Mouse (Mus musculus) urinary bladder, postnatal 10 days (tissue): ENCODE measurements around the gene Rnf169.
"Not testable (repeated sequence)": the region's sequence is repeated elsewhere in the genome, so short reads cannot be mapped to it uniquely, and the experiment has no call there.

Experiments used
- DNase-seq: peaks from one replicate; pipeline ENCODE4 v3.0.0; 2022; ENCODE audit warnings: low spot score

Rnf169 gene

DNA sequence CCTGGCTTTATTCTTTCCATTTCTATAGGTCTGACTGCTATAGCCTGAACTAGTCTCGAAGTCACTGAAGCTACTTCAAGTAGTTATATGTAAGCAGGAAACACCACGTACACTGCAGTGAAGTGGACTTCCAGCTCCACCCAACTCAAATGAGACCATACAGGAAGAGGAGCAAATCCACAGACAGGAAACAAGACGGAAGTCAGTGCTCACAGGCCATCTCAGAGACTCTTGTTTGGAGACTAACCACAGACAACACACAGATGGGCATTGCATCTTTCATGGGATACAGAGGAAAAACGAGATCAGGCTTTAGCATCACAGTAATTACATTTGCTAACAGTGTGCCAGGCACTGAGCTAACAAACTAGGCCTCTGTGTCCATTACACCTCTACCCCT, 33.9 kb downstream of the Rnf169 start:
- no peak for DNase-seq

- no peak for DNase-seq
Measured at GRCm38 (mm10) chr7:99945939-99946338, 34.3 kb downstream of the Rnf169 start.

GRCm38 (mm10) chr7:99945012-99945411, 35.2 kb downstream of the Rnf169 start:
- DNase-seq = not testable (repeated sequence)

DNA sequence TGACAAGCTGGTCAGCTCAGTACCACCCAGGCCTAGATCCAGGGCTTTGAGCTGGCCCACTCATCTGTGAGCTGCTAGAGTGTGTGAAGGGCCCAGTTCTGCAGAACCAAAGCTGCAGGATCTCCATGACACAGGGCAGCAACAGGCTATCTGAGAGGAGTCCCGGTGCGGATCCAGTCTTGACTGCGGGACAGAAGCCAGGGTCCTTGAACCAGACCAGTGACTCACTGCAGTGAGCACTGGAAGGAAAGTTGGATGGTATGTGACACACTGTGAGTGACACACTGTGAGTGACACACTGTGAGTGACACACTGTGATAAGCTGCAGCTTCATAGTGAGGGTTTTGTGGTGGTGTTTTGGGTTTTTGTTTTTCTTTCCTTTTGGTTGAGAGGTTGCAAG, 35.7 kb downstream of the Rnf169 start:
- no peak for DNase-seq

DNA sequence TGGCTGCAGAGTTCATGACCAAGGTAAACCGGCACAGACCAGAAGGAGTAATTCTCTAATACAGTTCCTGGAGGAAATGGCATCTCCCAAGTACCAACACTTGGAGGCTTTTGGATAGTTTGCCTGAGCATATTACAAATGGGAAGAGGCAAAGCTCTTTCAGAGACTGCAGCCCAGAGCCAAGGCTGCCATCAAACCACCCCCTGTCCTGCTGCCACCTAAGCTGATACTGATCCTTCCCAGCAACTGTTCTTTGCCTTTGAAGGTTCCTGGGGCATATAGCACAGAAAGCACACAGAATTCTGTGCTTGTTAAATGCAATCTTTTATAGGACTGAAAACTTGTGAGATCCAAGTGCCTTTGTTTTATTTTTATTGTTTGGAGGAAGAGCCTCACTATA, 39.6 kb downstream of the Rnf169 start:
- no peak for DNase-seq

- DNase-seq = no peak
Measured at GRCm38 (mm10) chr7:99935758-99936157, 44.5 kb downstream of the Rnf169 start.

GRCm38 (mm10) chr7:99926916-99927714, 53.1 kb downstream of the Rnf169 start:
- no peak for DNase-seq

DNA sequence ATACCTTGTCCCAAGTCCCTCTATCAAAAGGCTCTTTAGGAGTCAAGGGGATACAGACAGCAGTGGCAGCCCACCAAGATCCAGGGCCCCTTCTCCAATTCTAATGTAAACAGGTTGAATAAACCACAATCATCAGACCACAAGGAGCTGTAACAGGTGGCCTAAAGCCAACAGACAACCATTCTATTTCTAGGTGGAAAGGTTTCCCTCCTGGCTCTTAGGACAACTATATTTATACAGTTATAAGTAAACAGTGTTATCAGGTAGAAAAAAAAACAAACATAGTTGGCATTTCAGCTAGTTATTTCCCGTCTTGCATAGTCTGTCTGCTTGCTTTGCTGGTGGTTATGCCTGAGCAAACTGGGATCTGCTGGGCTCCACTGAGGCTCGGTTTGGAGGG, 59.8 kb downstream of the Rnf169 start:
- DNase-seq = no peak

- DNase-seq = no peak
Measured at GRCm38 (mm10) chr7:99919971-99920370, 60.3 kb downstream of the Rnf169 start.

DNA sequence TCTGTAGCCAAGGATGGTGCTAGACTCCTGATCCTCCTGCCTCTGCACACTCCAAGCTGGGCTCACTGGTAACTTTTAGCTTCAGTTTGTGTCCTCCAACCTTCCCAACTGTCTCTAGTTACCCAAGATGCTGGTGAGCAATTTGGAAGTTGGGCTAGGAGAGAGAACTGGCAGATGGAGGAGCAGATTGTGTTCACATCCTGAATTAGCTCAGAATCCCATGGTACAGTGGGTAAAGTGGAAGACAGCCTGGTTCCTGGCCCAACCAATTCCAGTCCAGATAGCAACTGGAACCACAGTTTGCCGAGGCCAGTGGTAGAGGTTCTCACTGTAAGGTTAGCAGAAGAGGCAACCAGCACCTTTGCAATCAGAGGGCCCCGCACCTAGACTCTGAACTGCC, 61.1 kb downstream of the Rnf169 start:
- no peak for DNase-seq

- DNase-seq = no peak
Measured at GRCm38 (mm10) chr7:99917320-99917844, 62.9 kb downstream of the Rnf169 start.

- no peak for DNase-seq
Measured at GRCm38 (mm10) chr7:99916741-99917319, 63.4 kb downstream of the Rnf169 start.

DNA sequence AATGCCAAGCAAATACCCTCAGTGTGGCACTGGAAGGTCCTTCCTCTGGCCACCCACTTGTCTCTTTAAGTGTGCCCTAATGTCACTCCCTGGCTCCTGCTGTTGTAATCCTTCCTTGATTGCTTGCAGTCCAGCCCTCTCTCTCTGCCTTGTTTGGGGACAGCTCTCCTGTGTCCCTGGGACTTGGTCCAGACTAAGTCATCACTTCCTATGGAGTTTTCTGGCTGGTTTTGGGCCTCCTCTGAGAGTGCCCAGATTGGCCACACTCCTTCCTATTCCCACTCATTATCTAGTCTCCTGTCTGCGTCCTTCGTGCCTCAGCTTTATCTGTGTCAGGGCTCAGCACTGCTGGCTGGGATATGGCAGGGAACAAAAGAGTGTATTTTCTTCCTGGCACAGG, 64.7 kb downstream of the Rnf169 start:
- DNase-seq = no peak

DNA sequence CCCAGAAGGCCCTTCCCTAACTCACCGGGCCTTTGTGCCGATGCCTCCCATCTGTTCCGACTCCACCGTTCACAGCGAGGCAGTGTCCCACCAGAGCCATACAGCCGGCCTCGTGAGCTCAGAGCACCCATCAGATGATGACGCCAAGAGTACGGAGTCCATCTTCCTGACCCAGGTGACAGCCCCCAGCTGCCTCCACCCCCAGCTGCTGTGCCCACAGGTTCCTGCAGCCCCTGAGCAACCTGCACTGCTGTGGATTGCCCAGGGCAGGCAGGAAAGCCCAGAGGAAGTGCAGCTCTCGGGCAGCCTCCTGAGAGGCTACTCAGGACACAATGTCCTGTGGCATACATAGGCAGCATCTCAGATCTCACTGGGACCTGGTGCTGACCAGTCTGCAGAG, 65.9 kb downstream of the Rnf169 start:
- no peak for DNase-seq

GRCm38 (mm10) chr7:99911038-99911437, 69.2 kb downstream of the Rnf169 start:
- no peak for DNase-seq

DNA sequence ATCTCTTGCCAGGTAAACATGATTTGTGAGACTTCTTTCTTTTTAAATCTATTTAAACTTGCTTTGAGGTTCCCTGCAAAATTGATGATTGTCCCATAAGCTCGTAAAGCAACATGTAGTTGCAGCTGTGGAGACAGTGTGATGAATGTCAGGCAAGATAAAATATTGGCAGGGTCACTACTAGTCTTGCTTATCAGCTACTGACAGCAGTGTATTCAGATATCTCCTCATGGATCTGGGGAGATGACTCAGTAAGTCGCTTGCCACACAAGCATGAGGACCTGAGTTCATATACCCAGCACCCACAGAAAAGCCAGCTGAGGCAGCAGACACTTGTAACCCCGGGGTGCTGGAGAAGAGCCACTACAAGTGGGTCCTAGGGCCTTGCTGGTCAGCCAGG, 72.8 kb downstream of the Rnf169 start:
- DNase-seq = no peak

DNA sequence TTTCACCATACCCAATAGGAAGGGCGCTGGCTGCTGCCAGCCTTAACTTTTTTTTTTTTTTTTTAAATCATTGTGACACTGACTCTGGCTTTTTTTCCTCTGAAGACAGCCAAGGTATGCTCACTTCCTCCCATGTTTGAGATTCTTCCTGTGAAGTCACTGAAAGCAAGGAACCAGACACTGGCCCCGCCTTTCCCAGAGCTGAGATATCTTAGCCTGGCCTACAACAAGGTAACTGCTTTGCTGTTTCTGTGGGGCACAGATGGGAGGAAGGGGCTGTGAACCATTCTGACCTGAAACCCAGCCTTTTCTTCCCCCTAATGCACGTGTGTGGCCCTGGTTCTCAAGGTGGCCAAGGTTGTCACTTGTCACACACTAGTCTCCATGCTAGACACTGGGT, 73.9 kb downstream of the Rnf169 start:
- no peak for DNase-seq

- no peak for DNase-seq
Measured at GRCm38 (mm10) chr7:99904421-99905005, 75.7 kb downstream of the Rnf169 start.

GRCm38 (mm10) chr7:99902918-99903665, 77.2 kb downstream of the Rnf169 start:
- no peak for DNase-seq

GRCm38 (mm10) chr7:99902208-99902607, 78.0 kb downstream of the Rnf169 start:
- no peak for DNase-seq

DNA sequence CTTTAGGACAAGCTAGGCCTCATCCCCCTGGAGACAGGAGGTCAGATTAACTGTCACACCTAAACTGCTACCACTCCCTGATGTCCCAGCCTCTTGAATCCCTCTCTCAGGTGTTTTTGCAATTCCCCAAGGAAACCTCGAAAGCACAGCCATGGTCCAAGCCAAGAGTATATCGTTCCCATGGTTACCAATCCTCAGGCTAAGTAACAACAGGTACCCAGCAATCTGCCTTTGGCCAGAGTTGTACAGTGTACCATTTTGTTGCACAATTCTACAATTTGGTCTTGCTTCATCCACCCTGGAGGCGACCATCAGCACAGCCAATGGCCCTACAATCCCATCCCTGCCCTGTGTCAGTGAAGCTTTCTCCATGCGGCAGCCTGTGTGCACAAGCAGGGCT, 83.3 kb downstream of the Rnf169 start:
- DNase-seq = no peak

- DNase-seq = no peak
Measured at GRCm38 (mm10) chr7:99894478-99894877, 85.8 kb downstream of the Rnf169 start.

DNA sequence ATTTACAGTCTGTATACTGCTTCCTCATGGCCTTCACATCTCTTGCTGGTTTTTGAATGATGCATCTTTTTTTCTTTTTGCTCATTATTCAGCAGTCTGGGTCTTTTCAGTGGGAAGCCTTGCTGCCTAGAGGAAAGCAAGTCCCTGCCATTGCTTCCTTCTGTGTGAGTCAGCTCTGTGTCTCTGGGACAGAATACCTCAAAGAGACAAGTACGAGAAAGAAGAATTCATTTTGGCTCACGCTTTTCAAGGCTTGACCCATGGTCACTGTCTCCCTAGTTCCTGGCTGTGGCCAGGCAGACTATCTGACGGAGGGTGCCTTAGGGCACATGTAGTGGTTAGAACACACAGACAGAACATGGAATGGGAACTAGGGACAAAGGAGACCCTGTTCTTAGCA, 86.3 kb downstream of the Rnf169 start:
- no peak for DNase-seq
